Mouse (Mus musculus) forebrain, postnatal 0 days (tissue): ENCODE measurements around the gene Pgap2. TPM values are rescaled to one million over a fixed set of nuclear protein-coding genes. Genes with fewer than 3 reads are reported as not detected.

ENCODE experiments used
- ATAC-seq: fragments of 200-750 bp; cut with Nextera tagmentation; 2 replicates; pipeline ENCODE4 v1.8.0; 2017; ENCODE audit warnings: mild to moderate bottlenecking, moderate library complexity
- DNase-seq: peaks from one replicate; pipeline ENCODE4 v3.0.0-alpha.2; 2015
- H3K27ac ChIP-seq: fragments of 300-500 bp; sonication (generic); 2 replicates; pipeline ENCODE4 v1.5.1; 2014; ENCODE audit warnings: low read depth, mild to moderate bottlenecking, antibody characterized with exemption, low read length, moderate library complexity, mixed read lengths
- H3K27me3 ChIP-seq: fragments of 300-500 bp; sonication (generic); 2 replicates; pipeline ENCODE4 v1.6.1; 2014; ENCODE audit warnings: mild to moderate bottlenecking, low read length, mixed read lengths; ENCODE audit not compliant: insufficient read depth
- H3K36me3 ChIP-seq: fragments of 300-500 bp; sonication (generic); 2 replicates; pipeline ENCODE4 v1.6.1; 2014; ENCODE audit warnings: mild to moderate bottlenecking, moderate library complexity; ENCODE audit not compliant: insufficient read depth
- H3K4me1 ChIP-seq: fragments of 300-500 bp; sonication (generic); 2 replicates; pipeline ENCODE4 v1.6.1; 2014; ENCODE audit warnings: antibody characterized with exemption; ENCODE audit not compliant: insufficient read depth
- H3K4me2 ChIP-seq: fragments of 300-500 bp; sonication (generic); 2 replicates; pipeline ENCODE4 v1.6.1; 2014; ENCODE audit warnings: low read depth, mild to moderate bottlenecking, moderate library complexity
- H3K4me3 ChIP-seq: fragments of 300-500 bp; sonication (generic); 2 replicates; pipeline ENCODE4 v1.5.1; 2014; ENCODE audit warnings: low read depth, low read length, mixed read lengths
- H3K9ac ChIP-seq: fragments of 300-500 bp; sonication (generic); 2 replicates; pipeline ENCODE4 v1.6.1; 2014; ENCODE audit warnings: mild to moderate bottlenecking
- H3K9me3 ChIP-seq: fragments of 300-500 bp; sonication (generic); 2 replicates; pipeline ENCODE4 v1.6.1; 2016; ENCODE audit warnings: low read length
- CTCF ChIP-seq: sonication (generic); IDR thresholded peaks from 2 replicates; pipeline ENCODE4 v1.5.1; 2016; ENCODE audit warnings: antibody characterized with exemption, control low read depth, low read depth
- WGBS: fragments of 180-500 bp; shearing (Covaris S2); extraction: QIAGEN DNeasy Blood & Tissue Kit; methylation state at CpG from one replicate; pipeline ENCODE4 v1.1.7; 2014; 5-methylcytosine and 5-hydroxymethylcytosine counted together
- polyA plus RNA-seq: library from polyadenylated mRNA; unstranded; fragments of >200 nt; fragmentation: Nextera tagmentation; extraction: Ambion mirVana; gene quantifications from 2 replicates; pipeline ENCODE4 v1.2.1, GENCODE M21; 2015
- total RNA-seq: library from RNA; depleted of rRNA; stranded (reverse); fragments of >200 nt; gene quantifications from 2 replicates; pipeline ENCODE4 v1.2.3, GENCODE M21; 2014; rRNA removed

Gene Pgap2
- total and polyA plus RNA-seq, 2 experiments from 2014 or later: 35.9 to 50.8 TPM

GRCm38 (mm10) chr7:102267113-102267579, 57.1 kb downstream of the Pgap2 start:
- Histone ChIP-seq H3K4me2 (peak overlapping the region; percentile 88), H3K9me3 (no peaks in the 10 kb centered on the region), H3K4me1 (peaks cover 9% of the 10 kb centered on the region), H3K4me3 (peak overlapping the region; percentile 87), H3K27me3 (no peaks in the 10 kb centered on the region), H3K9ac (peak overlapping the region; percentile 70), H3K36me3 (no peaks in the 10 kb centered on the region), H3K27ac (peak overlapping the region; percentile 64)
- 2% methylated on average over 34 of the region's 34 CpGs for WGBS
- peak; percentile 95 for DNase-seq
- peak; percentile 95 for ATAC-seq
- TF ChIP-seq CTCF: peak; percentile 91

GRCm38 (mm10) chr7:102267601-102268394, 57.8 kb downstream of the Pgap2 start, which contains the start of gene Stim1:
Gene Stim1 (plus strand): TSS chr7:102267806.
- Histone ChIP-seq H3K4me2 (peak within 1 kb of the TSS; percentile 88), H3K4me3 (peak within 1 kb of the TSS; percentile 87), H3K36me3 (no peaks in the 10 kb centered on the region), H3K9me3 (no peaks in the 10 kb centered on the region), H3K27me3 (no peaks in the 10 kb centered on the region), H3K27ac (peak within 1 kb of the TSS; percentile 64), H3K4me1 (peaks cover 10% of the 10 kb centered on the region), H3K9ac (peak within 1 kb of the TSS; percentile 70)
- DNase-seq (peak; percentile 59), ATAC-seq (peak; percentile 85)
- under 1% methylated on average over 55 of the region's 73 CpGs for WGBS
- TF ChIP-seq CTCF: no peak

DNA sequence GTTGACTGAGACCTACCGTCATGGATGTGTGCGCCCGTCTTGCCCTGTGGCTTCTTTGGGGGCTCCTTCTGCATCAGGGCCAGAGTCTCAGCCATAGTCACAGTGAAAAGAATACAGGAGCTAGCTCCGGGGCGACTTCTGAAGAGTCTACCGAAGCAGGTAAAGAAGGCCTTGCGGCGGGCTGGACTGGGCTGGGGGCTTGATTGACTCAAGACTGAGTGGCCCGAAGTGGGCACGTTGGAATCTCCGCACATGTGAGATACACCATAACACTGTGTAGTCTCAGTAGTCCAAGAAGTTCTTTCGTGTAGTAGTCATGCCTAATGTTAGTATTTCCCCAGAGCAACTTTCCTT, 58.4 kb downstream of the Pgap2 start:
- Histone ChIP-seq H3K9ac (peak overlapping the region; percentile 70), H3K4me3 (peak overlapping the region; percentile 87), H3K9me3 (no peaks in the 10 kb centered on the region), H3K4me1 (peaks cover 10% of the 10 kb centered on the region), H3K4me2 (peak overlapping the region; percentile 88), H3K27me3 (no peaks in the 10 kb centered on the region), H3K27ac (no peak overlapping the region), H3K36me3 (no peaks in the 10 kb centered on the region)
- no peak for TF ChIP-seq CTCF
- no peak for DNase-seq
- ATAC-seq: no peak
- 5% methylated on average over 12 of the region's 12 CpGs for WGBS

DNA sequence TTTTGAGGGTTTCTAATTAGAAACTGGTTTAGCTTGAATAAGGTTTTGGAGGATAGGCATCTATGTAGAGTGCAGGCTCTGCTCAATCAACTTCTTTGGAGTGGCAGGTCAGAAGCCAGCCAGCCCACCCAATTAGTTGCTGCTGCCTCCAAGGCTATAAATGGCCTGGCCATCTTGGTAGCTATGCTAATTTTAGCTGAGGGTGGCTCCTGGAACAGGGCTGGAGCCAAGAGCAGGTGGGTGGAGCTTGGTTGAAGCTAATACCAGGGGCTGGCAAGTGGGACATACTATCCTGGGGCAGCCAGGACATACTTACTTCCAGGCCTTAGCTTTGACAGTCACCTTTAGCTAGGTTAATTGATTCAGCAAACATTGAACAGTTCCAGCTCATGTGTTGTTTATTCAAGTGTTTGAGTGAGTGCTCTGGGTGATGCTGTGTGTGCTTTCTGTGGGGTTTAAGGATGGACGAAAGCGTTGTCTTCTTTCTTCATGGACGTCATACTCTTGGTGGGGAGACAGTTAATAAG, 62.5 kb downstream of the Pgap2 start:
- Histone ChIP-seq H3K27me3 (no peaks in the 10 kb centered on the region), H3K4me3 (no peak overlapping the region), H3K4me1 (peaks cover 10% of the 10 kb centered on the region), H3K9me3 (no peaks in the 10 kb centered on the region), H3K9ac (no peak overlapping the region), H3K27ac (no peak overlapping the region), H3K4me2 (no peak overlapping the region), H3K36me3 (no peaks in the 10 kb centered on the region)
- 94% methylated on average over 3 of the region's 3 CpGs for WGBS
- DNase-seq: no peak
- TF ChIP-seq CTCF: no peak
- no peak for ATAC-seq

DNA sequence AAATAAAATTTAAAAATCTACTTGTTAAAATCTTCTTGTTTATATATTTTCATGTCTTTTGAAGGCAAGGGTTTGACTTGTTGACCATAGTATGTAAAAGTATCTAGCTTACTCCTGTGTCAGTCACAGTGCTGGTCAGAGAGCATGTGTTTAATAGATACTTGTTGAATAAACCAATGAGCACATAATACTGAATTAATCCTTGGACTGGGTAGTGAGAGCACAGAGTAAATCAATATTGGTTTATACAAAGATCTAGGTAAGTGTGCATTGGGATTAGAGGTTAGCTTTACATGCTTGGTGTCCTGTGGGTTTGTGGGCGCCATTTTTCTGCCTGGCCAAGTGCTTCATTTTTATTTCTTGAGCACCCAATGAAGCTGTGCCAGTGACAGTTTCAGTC, 71.4 kb downstream of the Pgap2 start:
- H3K9ac ChIP-seq: no peak overlapping the region
- DNase-seq (no peak), ATAC-seq (no peak)
- H3K4me2 ChIP-seq: no peak overlapping the region
- H3K4me1 ChIP-seq: no peaks in the 10 kb centered on the region
- H3K36me3 ChIP-seq: no peaks in the 10 kb centered on the region
- no peak overlapping the region for H3K27ac ChIP-seq
- no peaks in the 10 kb centered on the region for H3K27me3 ChIP-seq
- H3K4me3 ChIP-seq: no peak overlapping the region
- H3K9me3 ChIP-seq: no peaks in the 10 kb centered on the region
- TF ChIP-seq CTCF: no peak
- WGBS: 98% methylated on average over 1 of the region's 1 CpGs

DNA sequence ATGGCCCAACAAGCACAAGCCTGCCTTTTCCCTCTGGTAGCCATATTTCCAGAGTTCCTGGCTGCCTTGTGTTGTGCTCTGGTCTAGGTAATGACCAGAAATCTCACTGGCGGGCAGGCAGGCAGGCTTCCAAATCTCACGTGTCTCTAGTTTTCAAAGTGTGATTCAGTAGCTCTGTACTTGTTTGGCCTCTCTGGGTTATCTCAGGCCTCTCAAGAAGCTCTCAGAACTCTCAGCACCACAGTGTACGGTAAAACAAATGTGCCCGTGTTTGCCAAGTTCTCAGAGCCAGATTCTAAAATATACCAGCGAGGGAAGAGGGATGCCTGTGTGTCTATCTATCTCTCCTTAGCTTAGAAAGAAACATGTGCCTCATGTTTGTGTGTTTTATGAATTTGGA, 72.3 kb downstream of the Pgap2 start:
- 73% methylated on average over 5 of the region's 5 CpGs for WGBS
- Histone ChIP-seq H3K4me2 (no peak overlapping the region), H3K36me3 (no peaks in the 10 kb centered on the region), H3K9ac (no peak overlapping the region), H3K4me1 (no peaks in the 10 kb centered on the region), H3K27ac (no peak overlapping the region), H3K9me3 (no peaks in the 10 kb centered on the region), H3K4me3 (no peak overlapping the region), H3K27me3 (no peaks in the 10 kb centered on the region)
- TF ChIP-seq CTCF: no peak
- ATAC-seq (no peak), DNase-seq (no peak)

Other genes with a start within 250 kb of the Pgap2 start
- gene Il18bp, start 191.5 kb upstream of the Pgap2 start, total RNA-seq: 9.5 and 11.2 TPM in 2 replicates
- 1.7 and 2.8 TPM in 2 replicates for gene Il18bp, start 191.5 kb upstream of the Pgap2 start, polyA plus RNA-seq
- 28.8 and 34.2 TPM in 2 replicates for gene Rnf121, start 144.7 kb upstream of the Pgap2 start, total RNA-seq
- 19.9 and 23.4 TPM in 2 replicates for gene Rnf121, start 144.7 kb upstream of the Pgap2 start, polyA plus RNA-seq
- gene Xndc1, start 144.7 kb upstream of the Pgap2 start, total RNA-seq: 23.4 and 32.7 TPM in 2 replicates
- 11.9 and 14.6 TPM in 2 replicates for gene Xndc1, start 144.7 kb upstream of the Pgap2 start, polyA plus RNA-seq
- gene Xntrpc, start 144.5 kb upstream of the Pgap2 start, total RNA-seq: 1.3 and 2.5 TPM in 2 replicates
- 0.42 and 0.58 TPM in 2 replicates for gene Xntrpc, start 144.5 kb upstream of the Pgap2 start, polyA plus RNA-seq
- 0.23 and 1.1 TPM in 2 replicates for gene Trpc2, start 127.1 kb upstream of the Pgap2 start, total RNA-seq
- not detected in 2 replicates for gene Trpc2, start 127.1 kb upstream of the Pgap2 start, polyA plus RNA-seq
- gene Art1, start 108.5 kb upstream of the Pgap2 start, total RNA-seq: 0.15 TPM in 1 of 2 replicates, not detected in the other
- gene Art1, start 108.5 kb upstream of the Pgap2 start, polyA plus RNA-seq: 0.15 and 0.39 TPM in 2 replicates
- gene Art5, start 100.7 kb upstream of the Pgap2 start, total RNA-seq: 0.23 and 0.29 TPM in 2 replicates
- gene Art5, start 100.7 kb upstream of the Pgap2 start, polyA plus RNA-seq: 0.22 and 0.50 TPM in 2 replicates
- gene Chrna10, start 93.4 kb upstream of the Pgap2 start, total RNA-seq: 0.23 and 0.62 TPM in 2 replicates
- 0.16 TPM in 1 of 2 replicates, not detected in the other for gene Chrna10, start 93.4 kb upstream of the Pgap2 start, polyA plus RNA-seq
- 30.7 and 40.9 TPM in 2 replicates for gene Nup98, start within 50 bp of the Pgap2 start, total RNA-seq
- 6.2 and 9.5 TPM in 2 replicates for gene Nup98, start within 50 bp of the Pgap2 start, polyA plus RNA-seq
- 5.7 and 7.0 TPM in 2 replicates for gene Rhog, start 45.8 kb downstream of the Pgap2 start, total RNA-seq
- 14.4 and 15.5 TPM in 2 replicates for gene Rhog, start 45.8 kb downstream of the Pgap2 start, polyA plus RNA-seq
- 21.2 and 30.5 TPM in 2 replicates for gene Stim1, start 57.6 kb downstream of the Pgap2 start, total RNA-seq
- 12.1 and 15.5 TPM in 2 replicates for gene Stim1, start 57.6 kb downstream of the Pgap2 start, polyA plus RNA-seq
- gene Rrm1, start 231.5 kb downstream of the Pgap2 start, total RNA-seq: 31.9 and 40.0 TPM in 2 replicates
- 25.6 and 30.9 TPM in 2 replicates for gene Rrm1, start 231.5 kb downstream of the Pgap2 start, polyA plus RNA-seq